Mouse (Mus musculus): Measurements from ENCODE around the gene Jak1. TPM values are rescaled to one million over a fixed set of nuclear protein-coding genes. Genes with fewer than 3 reads are reported as not detected.

Jak1 gene
- polyA plus RNA-seq, 1 experiment from 2014 or later = 84.0 TPM

- Histone ChIP-seq H3K36me3 (peaks cover 22% of the 10 kb centered on the region), H3K9me3 (no peaks in the 10 kb centered on the region), H3K4me1 (replicated peaks) (no peaks in the 10 kb centered on the region), H3K4me2 (no peak overlapping the region), H3K27ac (replicated peaks) (no peak overlapping the region), H3K27me3 (no peaks in the 10 kb centered on the region), H3K9ac (no peak overlapping the region), H3K4me3 (no peak overlapping the region)
- 81% methylated on average over 6 of the region's 6 CpGs for WGBS
- ATAC-seq (ENCODE audit: low FRiP score, low read depth) = no peak
Observed at GRCm38 (mm10) chr4:101176123-101176522, 89.0 kb downstream of the Jak1 start.

- Histone ChIP-seq H3K36me3 (peaks cover 28% of the 10 kb centered on the region), H3K27ac (replicated peaks) (no peak overlapping the region), H3K9me3 (no peaks in the 10 kb centered on the region), H3K4me3 (no peak overlapping the region), H3K4me1 (replicated peaks) (no peaks in the 10 kb centered on the region), H3K4me2 (no peak overlapping the region), H3K9ac (no peak overlapping the region), H3K27me3 (no peaks in the 10 kb centered on the region)
- ATAC-seq (ENCODE audit: low FRiP score, low read depth) = no peak
- WGBS = 85% methylated on average over 10 of the region's 10 CpGs
Observed at GRCm38 (mm10) chr4:101174916-101175625, 90.0 kb downstream of the Jak1 start.

GRCm38 (mm10) chr4:101172738-101173137 lies 92.3 kb downstream of the Jak1 start:
- Histone ChIP-seq H3K27me3 (no peaks in the 10 kb centered on the region), H3K36me3 (peaks cover 24% of the 10 kb centered on the region), H3K27ac (replicated peaks) (no peak overlapping the region), H3K9ac (no peak overlapping the region), H3K9me3 (no peaks in the 10 kb centered on the region), H3K4me3 (no peak overlapping the region), H3K4me2 (no peak overlapping the region), H3K4me1 (replicated peaks) (no peaks in the 10 kb centered on the region)
- 88% methylated on average over 2 of the region's 2 CpGs for WGBS
- no peak for ATAC-seq (ENCODE audit: low FRiP score, low read depth)

- H3K4me1 ChIP-seq (replicated peaks) = no peaks in the 10 kb centered on the region
- no peak overlapping the region for H3K4me2 ChIP-seq
- ATAC-seq (ENCODE audit: low FRiP score, low read depth) = peak; percentile 77
- no peaks in the 10 kb centered on the region for H3K27me3 ChIP-seq
- no peak overlapping the region for H3K9ac ChIP-seq
- H3K4me3 ChIP-seq = no peak overlapping the region
- H3K36me3 ChIP-seq = peaks cover 17% of the 10 kb centered on the region; the same call in 1 of the 2 replicates
- no peaks in the 10 kb centered on the region for H3K9me3 ChIP-seq
- no peak overlapping the region for H3K27ac ChIP-seq (replicated peaks)
- WGBS = 45% methylated on average over 6 of the region's 6 CpGs
Observed at GRCm38 (mm10) chr4:101168189-101168778, 96.8 kb downstream of the Jak1 start.

- Histone ChIP-seq H3K27ac (replicated peaks) (no peak overlapping the region), H3K27me3 (no peaks in the 10 kb centered on the region), H3K4me3 (no peak overlapping the region), H3K36me3 (peaks cover 17% of the 10 kb centered on the region; the same call in 1 of the 2 replicates), H3K4me2 (no peak overlapping the region), H3K9me3 (no peaks in the 10 kb centered on the region), H3K4me1 (replicated peaks) (no peaks in the 10 kb centered on the region), H3K9ac (no peak overlapping the region)
- no peak for ATAC-seq (ENCODE audit: low FRiP score, low read depth)
- 82% methylated on average over 1 of the region's 1 CpGs for WGBS
Observed at GRCm38 (mm10) chr4:101167777-101168176, 97.3 kb downstream of the Jak1 start.

- H3K4me2 ChIP-seq = no peak overlapping the region
- no peak for ATAC-seq (ENCODE audit: low FRiP score, low read depth)
- no peaks in the 10 kb centered on the region for H3K27me3 ChIP-seq
- H3K36me3 ChIP-seq = peaks cover 16% of the 10 kb centered on the region; the same call in 1 of the 2 replicates
- 86% methylated on average over 4 of the region's 4 CpGs for WGBS
- H3K4me1 ChIP-seq (replicated peaks) = no peaks in the 10 kb centered on the region
- H3K9ac ChIP-seq = no peak overlapping the region
- no peak overlapping the region for H3K4me3 ChIP-seq
- no peaks in the 10 kb centered on the region for H3K9me3 ChIP-seq
- no peak overlapping the region for H3K27ac ChIP-seq (replicated peaks)
Observed at GRCm38 (mm10) chr4:101165776-101166175, 99.3 kb downstream of the Jak1 start.

GRCm38 (mm10) chr4:101164673-101165072 lies 100.4 kb downstream of the Jak1 start:
- no peak overlapping the region for H3K4me2 ChIP-seq
- no peak for ATAC-seq (ENCODE audit: low FRiP score, low read depth)
- H3K9me3 ChIP-seq = no peaks in the 10 kb centered on the region
- 88% methylated on average over 2 of the region's 2 CpGs for WGBS
- H3K27ac ChIP-seq (replicated peaks) = no peak overlapping the region
- H3K36me3 ChIP-seq = peaks cover 12% of the 10 kb centered on the region; the same call in 1 of the 2 replicates
- no peaks in the 10 kb centered on the region for H3K4me1 ChIP-seq (replicated peaks)
- H3K9ac ChIP-seq = no peak overlapping the region
- H3K27me3 ChIP-seq = no peaks in the 10 kb centered on the region
- H3K4me3 ChIP-seq = no peak overlapping the region

- H3K4me1 ChIP-seq (replicated peaks) = no peaks in the 10 kb centered on the region
- H3K27ac ChIP-seq (replicated peaks) = no peak overlapping the region
- H3K9ac ChIP-seq = no peak overlapping the region
- 90% methylated on average over 2 of the region's 2 CpGs for WGBS
- H3K27me3 ChIP-seq = no peaks in the 10 kb centered on the region
- H3K4me3 ChIP-seq = no peak overlapping the region
- ATAC-seq (ENCODE audit: low FRiP score, low read depth) = no peak
- peaks cover 12% of the 10 kb centered on the region; the same call in 1 of the 2 replicates for H3K36me3 ChIP-seq
- no peak overlapping the region for H3K4me2 ChIP-seq
- H3K9me3 ChIP-seq = no peaks in the 10 kb centered on the region
Observed at GRCm38 (mm10) chr4:101164189-101164588, 100.9 kb downstream of the Jak1 start.

GRCm38 (mm10) chr4:101160821-101161220 lies 104.3 kb downstream of the Jak1 start:
- Histone ChIP-seq H3K27ac (replicated peaks) (no peak overlapping the region), H3K4me1 (replicated peaks) (no peaks in the 10 kb centered on the region), H3K36me3 (peaks cover 26% of the 10 kb centered on the region), H3K27me3 (no peaks in the 10 kb centered on the region), H3K4me3 (no peak overlapping the region), H3K9me3 (no peaks in the 10 kb centered on the region), H3K9ac (no peak overlapping the region), H3K4me2 (no peak overlapping the region)
- 92% methylated on average over 1 of the region's 1 CpGs for WGBS
- ATAC-seq (ENCODE audit: low FRiP score, low read depth) = no peak

GRCm38 (mm10) chr4:101159191-101159764 lies 105.8 kb downstream of the Jak1 start:
- H3K27me3 ChIP-seq = no peaks in the 10 kb centered on the region
- H3K27ac ChIP-seq (replicated peaks) = no peak overlapping the region
- ATAC-seq (ENCODE audit: low FRiP score, low read depth) = no peak
- 76% methylated on average over 12 of the region's 12 CpGs for WGBS
- H3K4me1 ChIP-seq (replicated peaks) = no peaks in the 10 kb centered on the region
- H3K9ac ChIP-seq = no peak overlapping the region
- peaks cover 21% of the 10 kb centered on the region for H3K36me3 ChIP-seq
- H3K9me3 ChIP-seq = no peaks in the 10 kb centered on the region
- H3K4me2 ChIP-seq = no peak overlapping the region
- no peak overlapping the region for H3K4me3 ChIP-seq

GRCm38 (mm10) chr4:101158282-101158681 lies 106.8 kb downstream of the Jak1 start:
- no peaks in the 10 kb centered on the region for H3K27me3 ChIP-seq
- H3K4me2 ChIP-seq = no peak overlapping the region
- H3K9ac ChIP-seq = no peak overlapping the region
- no peak overlapping the region for H3K4me3 ChIP-seq
- H3K27ac ChIP-seq (replicated peaks) = no peak overlapping the region
- no peaks in the 10 kb centered on the region for H3K4me1 ChIP-seq (replicated peaks)
- ATAC-seq (ENCODE audit: low FRiP score, low read depth) = no peak
- no peaks in the 10 kb centered on the region for H3K9me3 ChIP-seq
- H3K36me3 ChIP-seq = peaks cover 21% of the 10 kb centered on the region
- 93% methylated on average over 6 of the region's 6 CpGs for WGBS

- Histone ChIP-seq H3K27me3 (no peaks in the 10 kb centered on the region), H3K9ac (no peak overlapping the region), H3K4me2 (no peak overlapping the region), H3K36me3 (peaks cover 25% of the 10 kb centered on the region), H3K4me1 (replicated peaks) (no peaks in the 10 kb centered on the region), H3K9me3 (no peaks in the 10 kb centered on the region), H3K4me3 (no peak overlapping the region), H3K27ac (replicated peaks) (no peak overlapping the region)
- WGBS = 95% methylated on average over 5 of the region's 5 CpGs
- no peak for ATAC-seq (ENCODE audit: low FRiP score, low read depth)
Observed at GRCm38 (mm10) chr4:101157476-101157875, 107.6 kb downstream of the Jak1 start.
